Mouse (Mus musculus) liver, postnatal 0 days (tissue): ENCODE data around the gene Suclg2. TPM values are rescaled to one million over a fixed set of nuclear protein-coding genes. Genes with fewer than 3 reads are reported as not detected.

Experiments
- ATAC-seq: fragments of 200-750 bp; cut with Nextera tagmentation; 2 replicates; pipeline ENCODE4 v1.8.0; 2017; ENCODE audit warnings: mild to moderate bottlenecking, moderate library complexity
- DNase-seq: peaks from one replicate; pipeline ENCODE4 v3.0.0-alpha.2; 2016
- H3K27ac ChIP-seq: fragments of 300-500 bp; sonication (generic); 2 replicates; pipeline ENCODE4 v1.5.1; 2014; ENCODE audit warnings: antibody characterized with exemption, moderate library complexity, mild to moderate bottlenecking, low read depth
- H3K27me3 ChIP-seq: fragments of 300-500 bp; sonication (generic); 2 replicates; pipeline ENCODE4 v1.6.1; 2014; ENCODE audit warnings: low read length, control low read depth, mixed read lengths; ENCODE audit not compliant: insufficient read depth
- H3K36me3 ChIP-seq: fragments of 300-500 bp; sonication (generic); replicated peaks from 2 replicates; pipeline ENCODE4 v1.6.1; 2014; ENCODE audit warnings: mild to moderate bottlenecking, control low read depth, low read length, moderate library complexity, mixed read lengths; ENCODE audit not compliant: insufficient read depth
- H3K4me1 ChIP-seq: fragments of 300-500 bp; sonication (generic); 2 replicates; pipeline ENCODE4 v1.6.1; 2014; ENCODE audit warnings: antibody characterized with exemption, mild to moderate bottlenecking, control low read depth; ENCODE audit not compliant: insufficient read depth
- H3K4me2 ChIP-seq: fragments of 300-500 bp; sonication (generic); 2 replicates; pipeline ENCODE4 v1.6.1; 2014; ENCODE audit warnings: low read depth, mild to moderate bottlenecking, low read length, moderate library complexity, mixed read lengths
- H3K4me3 ChIP-seq: fragments of 300-500 bp; sonication (generic); 2 replicates; pipeline ENCODE4 v1.5.1; 2014; ENCODE audit warnings: low read depth, low read length
- H3K9ac ChIP-seq: fragments of 300-500 bp; sonication (generic); replicated peaks from 2 replicates; pipeline ENCODE4 v1.6.1; 2014; ENCODE audit warnings: mild to moderate bottlenecking, moderate library complexity
- H3K9me3 ChIP-seq: fragments of 300-500 bp; sonication (generic); 2 replicates; pipeline ENCODE4 v1.6.1; 2016; ENCODE audit warnings: mild to moderate bottlenecking, control low read depth, low read length, mixed read lengths
- CTCF ChIP-seq: sonication (generic); IDR thresholded peaks from 2 replicates; pipeline ENCODE4 v1.5.1; 2016; ENCODE audit warnings: antibody characterized with exemption, low read depth
- EP300 ChIP-seq: IDR thresholded peaks from 2 replicates; pipeline ENCODE4 v1.6.1; 2016; ENCODE audit warnings: antibody characterized with exemption, low read depth, mild to moderate bottlenecking
- WGBS: fragments of 180-500 bp; shearing (Covaris S2); extraction: QIAGEN DNeasy Blood & Tissue Kit; methylation state at CpG from one replicate; pipeline ENCODE4 v1.1.7; 2014; ENCODE audit not compliant: insufficient replicate concordance; 5-methylcytosine and 5-hydroxymethylcytosine counted together
- polyA plus RNA-seq: library from polyadenylated mRNA; unstranded; fragments of >200 nt; fragmentation: Nextera tagmentation; extraction: Ambion mirVana; gene quantifications from 2 replicates; pipeline ENCODE4 v1.2.1, GENCODE M21; 2015

Gene Suclg2
- polyA plus RNA-seq, 1 experiment from 2014 or later = 73.1 TPM

- TF ChIP-seq EP300 = no peak
- TF ChIP-seq CTCF = no peak
- DNase-seq (no peak), ATAC-seq (no peak)
- Histone ChIP-seq H3K27ac (no peak overlapping the region), H3K27me3 (no peaks in the 10 kb centered on the region), H3K4me2 (no peak overlapping the region), H3K9me3 (no peaks in the 10 kb centered on the region), H3K36me3 (no peaks in the 10 kb centered on the region), H3K9ac (no peak overlapping the region), H3K4me1 (no peaks in the 10 kb centered on the region), H3K4me3 (no peak overlapping the region)
- WGBS = 67% methylated on average over 4 of the region's 4 CpGs
These were observed 253.3 kb downstream of the Suclg2 start for GRCm38 (mm10) chr6:95465322-95465721.

GRCm38 (mm10) chr6:95459372-95459771, 259.2 kb downstream of the Suclg2 start:
- WGBS = 56% methylated on average over 3 of the region's 3 CpGs
- DNase-seq (no peak), ATAC-seq (no peak)
- Histone ChIP-seq H3K27me3 (no peaks in the 10 kb centered on the region), H3K4me3 (no peak overlapping the region), H3K4me2 (no peak overlapping the region), H3K4me1 (no peaks in the 10 kb centered on the region), H3K9me3 (no peaks in the 10 kb centered on the region), H3K36me3 (no peaks in the 10 kb centered on the region), H3K9ac (no peak overlapping the region), H3K27ac (no peak overlapping the region)
- no peak for TF ChIP-seq EP300
- no peak for TF ChIP-seq CTCF

DNA sequence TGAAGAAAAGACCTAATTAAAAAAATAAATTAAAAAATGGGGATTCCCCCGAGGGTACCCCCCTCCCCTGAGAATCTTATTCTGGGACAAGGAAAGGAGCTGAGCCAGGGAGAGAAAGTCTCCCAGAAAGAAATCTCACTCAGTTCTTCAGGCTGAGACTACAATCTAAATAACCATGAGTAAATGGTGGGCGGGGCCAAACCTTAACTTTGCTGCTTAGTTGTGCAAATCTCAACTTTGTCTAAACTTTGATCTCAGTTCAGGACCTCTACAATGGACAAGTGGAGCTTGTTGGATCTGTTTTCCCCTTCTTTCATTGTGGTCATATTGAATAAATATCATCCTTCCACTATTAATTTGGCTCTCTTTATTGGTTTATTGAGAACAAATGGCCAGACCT, 272.4 kb downstream of the Suclg2 start:
- Histone ChIP-seq H3K27ac (no peak overlapping the region), H3K27me3 (no peaks in the 10 kb centered on the region), H3K9me3 (no peaks in the 10 kb centered on the region), H3K4me1 (no peaks in the 10 kb centered on the region), H3K4me3 (no peak overlapping the region), H3K9ac (no peak overlapping the region), H3K36me3 (no peaks in the 10 kb centered on the region), H3K4me2 (no peak overlapping the region)
- 61% methylated on average over 2 of the region's 2 CpGs for WGBS
- ATAC-seq = no peak
- DNase-seq = no peak
- TF ChIP-seq EP300 (no peak), CTCF (no peak)

DNA sequence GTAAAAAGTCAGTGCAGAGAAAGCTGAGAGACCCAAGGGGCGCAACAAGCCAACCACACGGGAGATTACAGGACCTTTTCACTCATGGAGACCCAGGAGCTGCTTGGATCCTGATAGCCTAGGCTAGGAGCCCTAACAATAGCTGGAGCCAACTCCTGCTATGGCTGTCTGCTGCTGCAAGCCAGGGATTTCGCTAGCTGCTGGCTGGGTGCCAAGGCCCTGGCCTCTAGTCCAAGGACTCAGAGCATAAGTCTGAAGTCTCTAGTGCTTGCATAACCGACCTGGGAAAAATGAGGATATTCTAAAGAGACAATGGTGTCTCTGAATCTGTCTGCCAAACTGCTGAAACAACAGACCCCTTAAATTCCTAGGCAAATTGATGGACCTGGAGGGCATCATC, 273.6 kb downstream of the Suclg2 start:
- H3K9ac ChIP-seq = no peak overlapping the region
- WGBS = 59% methylated on average over 4 of the region's 4 CpGs
- no peak for ATAC-seq
- no peak overlapping the region for H3K27ac ChIP-seq
- DNase-seq = peak; percentile 40
- no peak overlapping the region for H3K4me3 ChIP-seq
- H3K27me3 ChIP-seq = no peaks in the 10 kb centered on the region
- no peak overlapping the region for H3K4me2 ChIP-seq
- no peaks in the 10 kb centered on the region for H3K9me3 ChIP-seq
- no peaks in the 10 kb centered on the region for H3K4me1 ChIP-seq
- no peak for TF ChIP-seq EP300
- no peak for TF ChIP-seq CTCF
- H3K36me3 ChIP-seq = no peaks in the 10 kb centered on the region
